Mouse (Mus musculus) midbrain, embryonic 16.5 days (tissue): Measurements from ENCODE around the gene Cry1. TPM values are rescaled to one million over a fixed set of nuclear protein-coding genes. Genes with fewer than 3 reads are reported as not detected.

Experiments used
- ATAC-seq: fragments of 200-750 bp; cut with Nextera tagmentation; 2 replicates; pipeline ENCODE4 v1.8.0; 2017; ENCODE audit warnings: moderate TSS enrichment
- H3K27ac ChIP-seq: fragments of 300-500 bp; sonication (generic); 2 replicates; pipeline ENCODE4 v1.5.1; 2014; ENCODE audit warnings: mild to moderate bottlenecking, low read length, mixed read lengths
- H3K27me3 ChIP-seq: fragments of 300-500 bp; sonication (generic); 2 replicates; pipeline ENCODE4 v1.6.1; 2014; ENCODE audit warnings: low read depth, low read length, mixed read lengths; ENCODE audit not compliant: control insufficient read depth, insufficient read depth
- H3K36me3 ChIP-seq: fragments of 300-500 bp; sonication (generic); 2 replicates; pipeline ENCODE4 v1.6.1; 2014; ENCODE audit warnings: mild to moderate bottlenecking, low read length, moderate library complexity, mixed read lengths; ENCODE audit not compliant: control insufficient read depth, insufficient read depth
- H3K4me1 ChIP-seq: fragments of 300-500 bp; sonication (generic); 2 replicates; pipeline ENCODE4 v1.6.1; 2014; ENCODE audit warnings: mild to moderate bottlenecking, low read length, mixed read lengths; ENCODE audit not compliant: control insufficient read depth, insufficient read depth
- H3K4me2 ChIP-seq: fragments of 300-500 bp; sonication (generic); 2 replicates; pipeline ENCODE4 v1.6.1; 2014; ENCODE audit warnings: mild to moderate bottlenecking, low read length, mixed read lengths
- H3K4me3 ChIP-seq: fragments of 300-500 bp; sonication (generic); 2 replicates; pipeline ENCODE4 v1.5.1; 2014; ENCODE audit warnings: low read depth, mild to moderate bottlenecking, low read length, moderate library complexity, mixed read lengths
- H3K9ac ChIP-seq: fragments of 300-500 bp; sonication (generic); 2 replicates; pipeline ENCODE4 v1.6.1; 2014; ENCODE audit warnings: low read depth, low read length, mixed read lengths
- H3K9me3 ChIP-seq: fragments of 300-500 bp; sonication (generic); replicated peaks from 2 replicates; pipeline ENCODE4 v1.6.1; 2014; ENCODE audit warnings: mild to moderate bottlenecking, low read length, mixed read lengths; ENCODE audit not compliant: control insufficient read depth, poor library complexity, severe bottlenecking
- WGBS: fragments of 180-500 bp; shearing (Covaris S2); extraction: QIAGEN DNeasy Blood & Tissue Kit; methylation state at CpG from one replicate; pipeline ENCODE4 v1.1.7; 2014; 5-methylcytosine and 5-hydroxymethylcytosine counted together
- polyA plus RNA-seq: library from polyadenylated mRNA; unstranded; fragments of >200 nt; fragmentation: Nextera tagmentation; extraction: Ambion mirVana; gene quantifications from 2 replicates; pipeline ENCODE4 v1.2.1, GENCODE M21; 2015

Cry1 gene
- polyA plus RNA-seq, 1 experiment from 2014 or later: 43.5 TPM

DNA sequence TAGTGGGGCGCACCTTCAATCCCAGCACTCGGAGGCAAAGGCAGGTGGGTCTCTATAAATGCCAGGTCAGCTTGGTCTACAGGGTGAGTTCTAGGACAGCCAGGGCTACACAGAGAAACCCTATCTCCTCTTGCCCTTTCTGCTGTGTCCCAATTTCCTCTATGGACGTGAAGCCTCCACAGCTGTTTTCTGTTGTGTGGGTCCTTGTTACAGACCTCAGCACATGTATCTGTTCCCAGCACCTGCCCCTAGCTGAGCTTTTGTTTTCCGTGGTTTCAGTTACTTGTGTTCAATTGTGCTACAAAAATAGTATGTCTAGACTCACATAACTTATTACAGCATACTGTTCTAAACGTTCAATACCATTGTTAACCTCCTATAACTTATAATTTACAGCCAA lies 35.6 kb downstream of the Cry1 start:
- Histone ChIP-seq H3K4me2 (no peak overlapping the region), H3K4me3 (no peak overlapping the region), H3K27me3 (no peaks in the 10 kb centered on the region), H3K9me3 (no peaks in the 10 kb centered on the region), H3K9ac (no peak overlapping the region), H3K27ac (no peak overlapping the region), H3K36me3 (peaks cover 9% of the 10 kb centered on the region), H3K4me1 (no peaks in the 10 kb centered on the region)
- 92% methylated on average over 5 of the region's 5 CpGs for WGBS
- ATAC-seq: no peak

DNA sequence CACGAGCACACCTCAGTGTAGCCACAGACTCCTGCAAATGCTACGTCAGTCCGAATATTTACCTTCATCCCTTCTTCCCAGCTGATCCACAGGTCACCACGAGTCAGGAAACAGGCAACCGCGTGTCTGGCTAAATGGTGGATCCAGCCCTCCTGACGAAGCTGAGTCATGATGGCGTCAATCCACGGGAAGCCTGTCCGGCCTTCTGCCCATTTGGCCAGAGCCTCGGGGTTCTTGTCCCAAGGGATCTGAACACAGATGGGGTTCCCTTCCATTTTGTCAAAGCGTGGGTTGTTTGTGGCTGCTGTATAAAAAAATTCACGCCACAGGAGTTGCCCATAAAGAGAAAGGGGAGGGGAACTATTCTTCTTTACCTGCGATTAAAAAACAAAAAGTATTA lies 38.6 kb downstream of the Cry1 start:
- no peak overlapping the region for H3K27ac ChIP-seq
- H3K9me3 ChIP-seq: no peaks in the 10 kb centered on the region
- H3K9ac ChIP-seq: no peak overlapping the region
- H3K4me3 ChIP-seq: no peak overlapping the region
- no peaks in the 10 kb centered on the region for H3K27me3 ChIP-seq
- no peak overlapping the region for H3K4me2 ChIP-seq
- peaks cover 15% of the 10 kb centered on the region for H3K36me3 ChIP-seq
- WGBS: 89% methylated on average over 14 of the region's 14 CpGs
- ATAC-seq: no peak
- H3K4me1 ChIP-seq: no peaks in the 10 kb centered on the region

DNA sequence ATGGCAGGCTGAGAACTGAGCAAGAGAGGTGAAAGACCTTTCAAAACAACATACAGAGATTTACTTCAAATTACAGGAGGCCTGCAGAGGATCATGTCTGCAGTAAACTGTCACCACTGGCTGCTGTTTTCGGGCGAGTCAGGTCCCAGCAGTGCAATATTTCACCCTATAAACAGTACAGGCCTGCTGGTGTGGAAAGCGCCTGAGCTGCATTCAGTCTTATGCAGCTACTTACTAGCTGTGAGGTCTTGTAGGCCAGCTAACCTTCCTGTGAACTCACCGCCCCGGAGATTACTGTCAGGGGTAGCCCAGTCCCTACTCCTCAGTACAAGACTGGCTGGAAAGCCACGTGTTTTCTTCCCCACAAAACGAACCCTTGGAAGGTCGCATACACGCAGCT lies 43.4 kb downstream of the Cry1 start:
- Histone ChIP-seq H3K4me2 (no peak overlapping the region), H3K9me3 (no peaks in the 10 kb centered on the region), H3K27me3 (no peaks in the 10 kb centered on the region), H3K27ac (no peak overlapping the region), H3K4me1 (no peaks in the 10 kb centered on the region), H3K4me3 (no peak overlapping the region), H3K36me3 (peaks cover 16% of the 10 kb centered on the region), H3K9ac (no peak overlapping the region)
- WGBS: 91% methylated on average over 9 of the region's 9 CpGs
- no peak for ATAC-seq

- no peak for ATAC-seq
- no peak overlapping the region for H3K27ac ChIP-seq
- no peaks in the 10 kb centered on the region for H3K9me3 ChIP-seq
- peaks cover 11% of the 10 kb centered on the region for H3K36me3 ChIP-seq
- no peak overlapping the region for H3K4me2 ChIP-seq
- WGBS: 90% methylated on average over 6 of the region's 6 CpGs
- no peaks in the 10 kb centered on the region for H3K4me1 ChIP-seq
- no peak overlapping the region for H3K4me3 ChIP-seq
- H3K27me3 ChIP-seq: no peaks in the 10 kb centered on the region
- no peak overlapping the region for H3K9ac ChIP-seq
Measured at GRCm38 (mm10) chr10:85136573-85136972, 48.3 kb downstream of the Cry1 start.

DNA sequence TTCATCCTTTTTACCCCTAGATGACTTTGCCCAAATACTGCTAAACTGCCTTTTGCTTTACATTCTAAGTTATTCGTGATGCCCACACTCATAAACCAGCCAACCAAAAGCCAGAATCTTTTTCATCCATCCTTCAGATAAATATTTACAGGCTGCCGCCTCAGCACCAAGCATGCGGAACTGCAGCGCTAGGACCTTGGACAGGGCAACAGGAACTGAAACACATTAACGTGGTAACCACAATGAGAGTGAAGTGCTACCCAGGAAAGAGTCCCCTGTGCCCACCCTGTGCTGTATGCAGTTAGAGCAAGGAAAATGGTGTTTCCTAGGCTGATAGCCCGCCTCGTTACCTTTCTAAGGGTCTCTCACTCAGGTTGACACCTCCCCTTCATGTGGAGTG lies 56.4 kb downstream of the Cry1 start:
- ATAC-seq: peak; percentile 33; the same call in 1 of the 2 replicates
- H3K27me3 ChIP-seq: no peaks in the 10 kb centered on the region
- H3K9me3 ChIP-seq: no peaks in the 10 kb centered on the region
- H3K4me2 ChIP-seq: peak overlapping the region; percentile 87
- peak overlapping the region; percentile 34 for H3K27ac ChIP-seq
- H3K9ac ChIP-seq: peak overlapping the region; percentile 46
- peaks cover 11% of the 10 kb centered on the region; the same call in 1 of the 2 replicates for H3K36me3 ChIP-seq
- H3K4me3 ChIP-seq: peak overlapping the region; percentile 63
- H3K4me1 ChIP-seq: peaks cover 22% of the 10 kb centered on the region
- WGBS: 24% methylated on average over 7 of the region's 7 CpGs

DNA sequence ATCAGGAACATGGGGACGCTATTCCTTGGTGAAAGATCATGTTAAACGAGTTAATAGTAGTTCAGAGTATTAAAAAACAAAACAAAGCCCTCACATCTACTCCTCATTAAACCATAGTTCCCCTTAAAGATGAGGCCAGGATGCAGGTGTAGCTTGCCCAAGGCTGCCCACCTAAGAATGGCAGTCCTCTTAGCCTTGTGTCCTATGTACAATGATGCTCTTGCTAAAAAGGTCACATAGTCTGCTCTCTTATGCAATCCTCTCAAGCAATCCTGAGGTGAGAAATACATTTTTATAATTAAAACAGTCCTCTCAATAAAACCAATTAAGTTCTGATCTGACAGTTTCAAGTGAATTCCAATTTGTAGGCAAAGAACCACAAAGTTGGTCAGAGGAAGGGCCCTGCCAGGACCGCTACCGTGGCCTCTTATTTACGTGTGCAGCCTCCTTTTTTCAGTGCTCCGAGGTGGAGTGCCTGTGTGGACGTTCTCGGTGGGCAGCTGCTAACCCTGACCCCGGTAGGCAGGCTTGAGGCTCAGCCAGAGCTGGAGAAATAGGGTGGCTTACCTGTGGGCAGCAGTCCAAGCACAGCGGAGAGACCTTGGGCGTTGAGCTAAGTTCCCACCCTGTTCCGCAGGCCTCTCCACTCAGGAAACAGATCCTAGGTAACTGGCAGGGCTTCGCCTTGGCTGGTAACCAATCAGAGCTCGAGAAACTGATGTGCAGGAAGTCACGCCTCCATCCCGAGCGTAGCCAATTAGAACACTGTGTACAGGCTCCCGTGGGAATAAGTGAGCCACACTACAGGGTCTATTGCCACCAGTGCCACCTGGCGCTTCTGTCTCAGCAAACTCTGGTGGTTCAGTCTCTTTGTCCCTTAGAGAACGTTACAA lies 57.2 kb downstream of the Cry1 start, which contains the start of gene Mterf2:
Gene Mterf2, minus strand, starts transcription at position 633 of the 893 bp plus-strand sequence.
- 7% methylated on average over 20 of the region's 20 CpGs for WGBS
- peak within 1 kb of the TSS; percentile 87 for H3K4me2 ChIP-seq
- ATAC-seq: peak; percentile 99

DNA sequence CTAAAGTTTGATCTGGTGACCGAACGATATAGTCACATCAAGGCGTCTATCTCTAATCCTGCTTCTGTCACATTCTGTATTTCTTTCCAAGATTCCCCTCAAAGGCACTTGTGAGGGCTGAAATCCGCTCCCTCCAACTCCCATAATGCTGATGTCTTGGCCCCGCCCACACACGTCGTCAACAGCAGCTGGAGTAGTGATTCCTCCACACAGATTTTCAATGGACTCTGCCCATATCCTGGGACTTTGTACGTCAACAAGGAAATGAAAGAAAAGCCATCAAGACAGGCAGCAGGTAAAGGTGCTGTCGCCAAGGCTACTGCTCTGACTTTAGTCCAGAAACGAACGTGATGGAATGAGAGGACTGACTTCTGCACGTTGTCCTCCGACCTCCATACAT lies 59.7 kb downstream of the Cry1 start:
- H3K4me2 ChIP-seq: no peak overlapping the region
- no peaks in the 10 kb centered on the region for H3K9me3 ChIP-seq
- ATAC-seq: no peak
- H3K27ac ChIP-seq: no peak overlapping the region
- H3K4me1 ChIP-seq: peaks cover 22% of the 10 kb centered on the region
- H3K4me3 ChIP-seq: no peak overlapping the region
- no peaks in the 10 kb centered on the region for H3K27me3 ChIP-seq
- WGBS: 89% methylated on average over 13 of the region's 13 CpGs
- peaks cover 15% of the 10 kb centered on the region for H3K36me3 ChIP-seq
- H3K9ac ChIP-seq: no peak overlapping the region

More for the DNA sequence above, 57.2 kb downstream of the Cry1 start, which contains the start of gene Mterf2:
- H3K9ac ChIP-seq: peak within 1 kb of the TSS; percentile 67
- peak within 1 kb of the TSS; percentile 63 for H3K4me3 ChIP-seq
- peak within 1 kb of the TSS; percentile 53 for H3K27ac ChIP-seq
- H3K4me1 ChIP-seq: peaks cover 22% of the 10 kb centered on the region
- H3K9me3 ChIP-seq: no peaks in the 10 kb centered on the region
- H3K27me3 ChIP-seq: no peaks in the 10 kb centered on the region
- peaks cover 8% of the 10 kb centered on the region; the same call in 1 of the 2 replicates for H3K36me3 ChIP-seq

DNA sequence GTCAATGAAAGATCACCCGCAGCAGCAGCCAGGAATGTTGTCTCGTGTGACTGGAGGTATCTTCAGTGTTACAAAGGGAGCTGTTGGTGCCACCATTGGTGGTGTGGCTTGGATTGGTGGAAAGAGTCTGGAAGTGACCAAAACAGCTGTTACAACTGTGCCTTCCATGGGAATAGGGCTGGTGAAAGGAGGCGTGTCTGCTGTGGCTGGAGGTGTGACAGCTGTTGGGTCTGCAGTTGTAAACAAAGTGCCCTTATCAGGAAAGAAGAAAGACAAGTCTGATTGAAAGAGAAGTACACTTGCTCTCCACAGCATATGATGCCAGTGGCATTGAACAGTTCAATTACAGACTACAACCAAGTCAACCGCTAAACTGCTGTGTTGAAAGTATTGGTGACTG lies 70.5 kb downstream of the Cry1 start:
- H3K9me3 ChIP-seq: no peaks in the 10 kb centered on the region
- H3K36me3 ChIP-seq: peaks cover 3% of the 10 kb centered on the region
- H3K4me3 ChIP-seq: no peak overlapping the region
- no peak overlapping the region for H3K27ac ChIP-seq
- H3K4me1 ChIP-seq: no peaks in the 10 kb centered on the region
- H3K27me3 ChIP-seq: no peaks in the 10 kb centered on the region
- no peak overlapping the region for H3K9ac ChIP-seq
- 91% methylated on average over 4 of the region's 4 CpGs for WGBS
- H3K4me2 ChIP-seq: no peak overlapping the region
- no peak for ATAC-seq
